In the genomic region with DNA sequence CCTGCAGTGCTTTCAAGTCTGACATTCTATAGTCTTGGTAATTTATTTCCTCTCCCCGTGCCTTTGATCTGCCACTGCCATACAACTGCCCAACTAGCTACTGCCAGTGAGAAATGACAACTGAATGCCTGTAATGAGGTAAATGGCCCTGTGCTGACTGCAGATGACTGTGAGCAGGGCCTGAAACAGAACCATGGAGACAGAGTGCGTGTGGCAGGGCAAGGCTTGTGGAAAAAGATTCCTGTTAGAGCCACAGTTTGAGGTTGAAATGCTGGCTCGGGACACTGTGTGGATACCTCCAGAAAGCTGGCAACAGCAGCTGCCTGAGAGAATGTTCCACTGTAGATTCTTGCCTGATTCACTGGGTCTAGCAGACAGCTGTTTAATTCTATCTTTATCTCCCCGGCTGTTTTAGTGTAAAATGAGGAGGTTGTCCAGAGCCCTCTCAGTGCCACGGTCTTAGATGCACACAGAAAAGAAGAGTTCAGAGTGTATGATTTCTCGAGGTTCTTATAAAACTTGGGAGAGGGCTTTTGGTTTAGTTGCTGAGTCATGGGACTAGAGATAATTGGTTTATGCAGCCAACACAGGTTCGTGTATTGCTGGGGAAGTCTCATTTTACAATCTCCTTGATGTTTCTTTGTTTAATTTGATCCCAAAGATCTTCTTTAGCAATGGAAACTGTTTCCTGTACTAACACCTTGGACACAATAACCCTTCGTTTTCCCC, we compare ENCODE assay signal across 9 mouse cellular contexts. TPM values are rescaled to one million over a fixed set of nuclear protein-coding genes. Genes with fewer than 3 reads are reported as not detected.
DNase-seq lines count a peak whose midpoint lies in the region; ATAC-seq and TF ChIP-seq lines count a peak whose summit lies in the region.
"Had no signal": no experiment of that assay in that cellular context is flagged by ENCODE, and none has a peak within 500 bp of the region (broad histone marks: within the 10 kb centered on the region; RNA-seq: fewer than 3 reads in every experiment).

No protein-coding gene starts in this region.

- DNase-seq in heart, adult 2 months, result no peak
- no peak for DNase-seq in heart, postnatal 25 days (ENCODE audit: low spot score)
- peak; percentile 29 for DNase-seq in right cerebral cortex, postnatal 25 days
- no peak for DNase-seq in right cerebral cortex, postnatal 4 days
- no peak for DNase-seq in frontal cortex, postnatal 25 days (ENCODE audit: low spot score in 2 of 2)
- DNase-seq in cerebellum, adult 11 months, result no peak

- ATAC-seq in intestine, embryonic 15.5 days, result no peak
- ATAC-seq in stomach, embryonic 16.5 days (ENCODE audit: insufficient read depth, low FRiP score), result no peak

- H3K9ac ChIP-seq in heart, adult 2 months (ENCODE audit: low read depth, low read length), result no peak overlapping the region
- no peak overlapping the region for H3K9ac ChIP-seq in intestine, embryonic 15.5 days
- H3K9ac ChIP-seq in stomach, embryonic 16.5 days (ENCODE audit: low read length), result no peak overlapping the region

- H3K4me2 ChIP-seq in intestine, embryonic 15.5 days (replicated peaks), result no peak overlapping the region
- H3K4me2 ChIP-seq in stomach, embryonic 16.5 days (ENCODE audit: low read depth, low read length), result no peak overlapping the region

- intact Hi-C loops in heart, adult 2 months (cut with DNase I), result loop anchor here (10.0 kb wide), 1 partner anchor 210 kb away; no protein-coding TSS in a partner anchor
- intact Hi-C loops in heart, postnatal 25 days (cut with DNase I), result no loop called here

- TF ChIP-seq EP300 in heart, adult 2 months (IDR thresholded peaks at IDR 0.05; ENCODE audit: insufficient read depth, low read depth, low read length), result no peak

- no peak for TF ChIP-seq POLR2A in heart, adult 2 months (IDR thresholded peaks at IDR 0.05; ENCODE audit: insufficient read depth, low read depth, low read length)

- H3K79me2 ChIP-seq in heart, adult 2 months (replicated peaks; ENCODE audit: control insufficient read depth, insufficient read depth, low read length), result no peaks in the 10 kb centered on the region; the same call in 1 of the 2 replicates

- peaks cover 12% of the 10 kb centered on the region for H3K36me3 ChIP-seq in heart, adult 2 months (ENCODE audit: control insufficient read depth, insufficient read depth, low read length)
- H3K36me3 ChIP-seq in intestine, embryonic 15.5 days, result no peaks in the 10 kb centered on the region
- no peaks in the 10 kb centered on the region for H3K36me3 ChIP-seq in stomach, embryonic 16.5 days (ENCODE audit: control insufficient read depth, insufficient read depth, low read length)

- no peak for TF ChIP-seq CTCF in heart, adult 2 months (IDR thresholded peaks at IDR 0.05)

- 44% methylated on average over 8 of the region's 8 CpGs for whole genome bisulfite sequencing in heart, adult 2 months
- 42% methylated on average over 8 of the region's 8 CpGs for WGBS in intestine, embryonic 15.5 days
- WGBS in stomach, embryonic 16.5 days, result 38% methylated on average over 8 of the region's 8 CpGs

- no peaks in the 10 kb centered on the region for H3K9me3 ChIP-seq in intestine, embryonic 15.5 days
- no peaks in the 10 kb centered on the region for H3K9me3 ChIP-seq in stomach, embryonic 16.5 days (replicated peaks; ENCODE audit: control insufficient read depth, low read length)

- H3K27me3 ChIP-seq in heart, adult 2 months (ENCODE audit: control insufficient read depth, insufficient read depth, low read length), result no peaks in the 10 kb centered on the region
- H3K27me3 ChIP-seq in intestine, embryonic 15.5 days (replicated peaks), result no peaks in the 10 kb centered on the region
- H3K27me3 ChIP-seq in stomach, embryonic 16.5 days (ENCODE audit: control insufficient read depth, insufficient read depth, low read length), result no peaks in the 10 kb centered on the region

- peaks cover 16% of the 10 kb centered on the region for H3K4me1 ChIP-seq in heart, adult 2 months (ENCODE audit: control insufficient read depth, insufficient read depth, low read length)
- H3K4me1 ChIP-seq in intestine, embryonic 15.5 days (replicated peaks), result peaks cover 27% of the 10 kb centered on the region
- peaks cover 24% of the 10 kb centered on the region for H3K4me1 ChIP-seq in stomach, embryonic 16.5 days (ENCODE audit: control insufficient read depth, insufficient read depth, low read length)

- peak overlapping the region; percentile 13; the same call in 1 of the 2 replicates for H3K27ac ChIP-seq in heart, adult 2 months
- peak overlapping the region; percentile 45; the same call in 1 of the 2 replicates for H3K27ac ChIP-seq in intestine, embryonic 15.5 days
- peak overlapping the region; percentile 11 for H3K27ac ChIP-seq in stomach, embryonic 16.5 days (ENCODE audit: low read length)

- no peak overlapping the region for H3K4me3 ChIP-seq in heart, adult 2 months
- no peak overlapping the region for H3K4me3 ChIP-seq in intestine, embryonic 15.5 days (replicated peaks)
- no peak overlapping the region for H3K4me3 ChIP-seq in stomach, embryonic 16.5 days (replicated peaks; ENCODE audit: low read length)

RNA-seq across cellular contexts. Expression of gene Eno1, which starts 1.8 kb away (rescaled TPM):
- total RNA-seq in heart, adult 2 months (2021), result 100 to 1,000 TPM; 111 to 113 TPM
- polyA plus RNA-seq in heart, adult 2 months (2012; rRNA removed), result 179 and 246 TPM in 2 replicates
- total RNA-seq in heart, postnatal 25 days (2021), result 100 to 1,000 TPM; 119 to 136 TPM
- 1,894 and 1,951 TPM in 2 replicates for polyA plus RNA-seq in intestine, embryonic 15.5 days (2015; fragmentation: Nextera tagmentation; extraction: Ambion mirVana)
- 1,435 and 1,468 TPM in 2 replicates for polyA plus RNA-seq in stomach, embryonic 16.5 days (2015; fragmentation: Nextera tagmentation; extraction: Ambion mirVana)

RNA-seq across cellular contexts. Expression of gene Car6, which starts 33.6 kb away (rescaled TPM):
- total RNA-seq in heart, adult 2 months (2021), result not detected
- not detected in 2 replicates for polyA plus RNA-seq in heart, adult 2 months (2012; rRNA removed)
- total RNA-seq in heart, postnatal 25 days (2021), result not detected
- polyA plus RNA-seq in intestine, embryonic 15.5 days (2015; fragmentation: Nextera tagmentation; extraction: Ambion mirVana), result not detected in 2 replicates
- not detected in 2 replicates for polyA plus RNA-seq in stomach, embryonic 16.5 days (2015; fragmentation: Nextera tagmentation; extraction: Ambion mirVana)
- polyA plus RNA-seq: large intestine, adult 2 months had no signal

RNA-seq across cellular contexts. Expression of gene Rere, which starts 46.7 kb away (rescaled TPM):
- 10 to 100 TPM; 39.0 to 46.4 TPM for total RNA-seq in heart, adult 2 months (2021)
- polyA plus RNA-seq in heart, adult 2 months (2012; rRNA removed), result 16.2 and 19.3 TPM in 2 replicates
- 10 to 100 TPM; 37.8 to 51.5 TPM for total RNA-seq in heart, postnatal 25 days (2021)
- 25.6 and 28.4 TPM in 2 replicates for polyA plus RNA-seq in intestine, embryonic 15.5 days (2015; fragmentation: Nextera tagmentation; extraction: Ambion mirVana)
- 19.4 and 23.1 TPM in 2 replicates for polyA plus RNA-seq in stomach, embryonic 16.5 days (2015; fragmentation: Nextera tagmentation; extraction: Ambion mirVana)
